Mouse (Mus musculus): ENCODE results near the gene Fcrl6. TPM values are rescaled to one million over a fixed set of nuclear protein-coding genes. Genes with fewer than 3 reads are reported as not detected.
A peak's percentile ranks its signal among the peaks of the same experiment; 100 is the strongest.

The Fcrl6 gene
- polyA plus RNA-seq, 1 experiment: not detected

GRCm38 (mm10) chr1:172585612-172586567 is 16.5 kb downstream of the Fcrl6 start:
- TF ChIP-seq FLI1 (IDR thresholded peaks at IDR 0.05; ENCODE audit: low read length) (no peak), GATA1 (IDR thresholded peaks at IDR 0.05; ENCODE audit: borderline replicate concordance, low read length) (no peak)
- Histone ChIP-seq H3K4me3 (replicated peaks) (no peak overlapping the region), H3K9me3 (no peaks in the 10 kb centered on the region), H3K4me1 (0 out of 2 replicates have a peak, but pooled peaks cover 2% of the 10 kb centered on the region), H3K27me3 (replicated peaks) (peaks cover 64% of the 10 kb centered on the region), H3K36me3 (replicated peaks; ENCODE audit: low read length) (no peaks in the 10 kb centered on the region)

GRCm38 (mm10) chr1:172585026-172585425 is 17.3 kb downstream of the Fcrl6 start:
- TF ChIP-seq FLI1 (IDR thresholded peaks at IDR 0.05; ENCODE audit: low read length): no peak
- no peak for TF ChIP-seq GATA1 (IDR thresholded peaks at IDR 0.05; ENCODE audit: borderline replicate concordance, low read length)
- H3K4me1 ChIP-seq: no peaks in the 10 kb centered on the region
- H3K4me3 ChIP-seq (replicated peaks): no peak overlapping the region
- H3K27me3 ChIP-seq (replicated peaks): peaks cover 63% of the 10 kb centered on the region
- H3K36me3 ChIP-seq (replicated peaks; ENCODE audit: low read length): no peaks in the 10 kb centered on the region
- no peaks in the 10 kb centered on the region for H3K9me3 ChIP-seq

- Histone ChIP-seq H3K4me3 (replicated peaks) (no peak overlapping the region), H3K9me3 (no peaks in the 10 kb centered on the region), H3K36me3 (replicated peaks; ENCODE audit: low read length) (no peaks in the 10 kb centered on the region), H3K27me3 (replicated peaks) (peaks cover 59% of the 10 kb centered on the region), H3K4me1 (no peaks in the 10 kb centered on the region)
- no peak for TF ChIP-seq FLI1 (IDR thresholded peaks at IDR 0.05; ENCODE audit: low read length)
- no peak for TF ChIP-seq GATA1 (IDR thresholded peaks at IDR 0.05; ENCODE audit: borderline replicate concordance, low read length)
These were observed 18.1 kb downstream of the Fcrl6 start for GRCm38 (mm10) chr1:172584271-172584670.

- TF ChIP-seq GATA1 (IDR thresholded peaks at IDR 0.05; ENCODE audit: borderline replicate concordance, low read length): no peak
- TF ChIP-seq FLI1 (IDR thresholded peaks at IDR 0.05; ENCODE audit: low read length): no peak
- H3K36me3 ChIP-seq (replicated peaks; ENCODE audit: low read length): no peaks in the 10 kb centered on the region
- no peak overlapping the region for H3K4me3 ChIP-seq (replicated peaks)
- H3K4me1 ChIP-seq: no peaks in the 10 kb centered on the region
- H3K27me3 ChIP-seq (replicated peaks): peaks cover 50% of the 10 kb centered on the region
- no peaks in the 10 kb centered on the region for H3K9me3 ChIP-seq
These were observed 19.9 kb downstream of the Fcrl6 start for GRCm38 (mm10) chr1:172582436-172582835.

- no peak overlapping the region for H3K4me3 ChIP-seq (replicated peaks)
- H3K36me3 ChIP-seq (replicated peaks; ENCODE audit: low read length): no peaks in the 10 kb centered on the region
- no peaks in the 10 kb centered on the region; the same call in 1 of the 2 replicates for H3K4me1 ChIP-seq
- H3K9me3 ChIP-seq: no peaks in the 10 kb centered on the region
- H3K27me3 ChIP-seq (replicated peaks): peaks cover 53% of the 10 kb centered on the region
- TF ChIP-seq FLI1 (IDR thresholded peaks at IDR 0.05; ENCODE audit: low read length) (no peak), GATA1 (IDR thresholded peaks at IDR 0.05; ENCODE audit: borderline replicate concordance, low read length) (no peak)
These were observed 22.2 kb downstream of the Fcrl6 start for GRCm38 (mm10) chr1:172580116-172580515.

- TF ChIP-seq GATA1 (IDR thresholded peaks at IDR 0.05; ENCODE audit: borderline replicate concordance, low read length) (no peak), FLI1 (IDR thresholded peaks at IDR 0.05; ENCODE audit: low read length) (no peak)
- Histone ChIP-seq H3K4me1 (peaks cover 9% of the 10 kb centered on the region), H3K36me3 (replicated peaks; ENCODE audit: low read length) (no peaks in the 10 kb centered on the region), H3K9me3 (no peaks in the 10 kb centered on the region), H3K4me3 (replicated peaks) (no peak overlapping the region), H3K27me3 (replicated peaks) (peaks cover 90% of the 10 kb centered on the region)
These were observed 34.6 kb downstream of the Fcrl6 start for GRCm38 (mm10) chr1:172567758-172568157.

GRCm38 (mm10) chr1:172566131-172566530 is 36.2 kb downstream of the Fcrl6 start:
- Histone ChIP-seq H3K4me1 (peaks cover 19% of the 10 kb centered on the region), H3K4me3 (replicated peaks) (no peak overlapping the region), H3K9me3 (no peaks in the 10 kb centered on the region), H3K36me3 (replicated peaks; ENCODE audit: low read length) (no peaks in the 10 kb centered on the region), H3K27me3 (replicated peaks) (peaks cover 90% of the 10 kb centered on the region)
- TF ChIP-seq GATA1 (IDR thresholded peaks at IDR 0.05; ENCODE audit: borderline replicate concordance, low read length): no peak
- TF ChIP-seq FLI1 (IDR thresholded peaks at IDR 0.05; ENCODE audit: low read length): no peak

- peaks cover 19% of the 10 kb centered on the region for H3K4me1 ChIP-seq
- TF ChIP-seq FLI1 (IDR thresholded peaks at IDR 0.05; ENCODE audit: low read length) (no peak), GATA1 (IDR thresholded peaks at IDR 0.05; ENCODE audit: borderline replicate concordance, low read length) (no peak)
- H3K4me3 ChIP-seq (replicated peaks): peak overlapping the region; percentile 91
- peaks cover 87% of the 10 kb centered on the region for H3K27me3 ChIP-seq (replicated peaks)
- no peaks in the 10 kb centered on the region for H3K9me3 ChIP-seq
- no peaks in the 10 kb centered on the region for H3K36me3 ChIP-seq (replicated peaks; ENCODE audit: low read length)
These were observed 38.9 kb downstream of the Fcrl6 start for GRCm38 (mm10) chr1:172563465-172563828.

GRCm38 (mm10) chr1:172562641-172563464 is 39.5 kb downstream of the Fcrl6 start:
- peaks cover 19% of the 10 kb centered on the region for H3K4me1 ChIP-seq
- peak overlapping the region; percentile 91 for H3K4me3 ChIP-seq (replicated peaks)
- TF ChIP-seq FLI1 (IDR thresholded peaks at IDR 0.05; ENCODE audit: low read length) (no peak), GATA1 (IDR thresholded peaks at IDR 0.05; ENCODE audit: borderline replicate concordance, low read length) (no peak)
- H3K36me3 ChIP-seq (replicated peaks; ENCODE audit: low read length): no peaks in the 10 kb centered on the region
- peaks cover 88% of the 10 kb centered on the region for H3K27me3 ChIP-seq (replicated peaks)
- no peaks in the 10 kb centered on the region for H3K9me3 ChIP-seq

All from megakaryocyte, embryonic 14.5 days (primary cell).